Mouse (Mus musculus) embryonic facial prominence, embryonic 14.5 days (tissue): ENCODE results near the gene Msl1. TPM values are rescaled to one million over a fixed set of nuclear protein-coding genes. Genes with fewer than 3 reads are reported as not detected.

Source experiments
- ATAC-seq: fragments of 200-750 bp; cut with Nextera tagmentation; 2 replicates; pipeline ENCODE4 v1.8.0; 2017; ENCODE audit warnings: low read depth, moderate number of reproducible peaks, moderate TSS enrichment
- DNase-seq: peaks from one replicate; pipeline ENCODE4 v3.0.0-alpha.2; 2015; ENCODE audit warnings: low spot score
- H3K27ac ChIP-seq: fragments of 300-500 bp; sonication (generic); replicated peaks from 2 replicates; pipeline ENCODE4 v1.5.1; 2014; ENCODE audit warnings: low read depth, mild to moderate bottlenecking, low read length, moderate library complexity
- H3K27me3 ChIP-seq: fragments of 300-500 bp; sonication (generic); replicated peaks from 2 replicates; pipeline ENCODE4 v1.6.1; 2014; ENCODE audit warnings: low read length; ENCODE audit not compliant: control insufficient read depth, insufficient read depth
- H3K36me3 ChIP-seq: fragments of 300-500 bp; sonication (generic); 2 replicates; pipeline ENCODE4 v1.6.1; 2014; ENCODE audit warnings: low read length, mixed read lengths; ENCODE audit not compliant: control insufficient read depth, insufficient read depth
- H3K4me1 ChIP-seq: fragments of 300-500 bp; sonication (generic); 2 replicates; pipeline ENCODE4 v1.6.1; 2014; ENCODE audit warnings: antibody characterized with exemption, low read length; ENCODE audit not compliant: control insufficient read depth, insufficient read depth
- H3K4me2 ChIP-seq: fragments of 300-500 bp; sonication (generic); 2 replicates; pipeline ENCODE4 v1.6.1; 2014; ENCODE audit warnings: low read depth, mild to moderate bottlenecking, low read length, moderate library complexity, mixed read lengths
- H3K4me3 ChIP-seq: fragments of 300-500 bp; sonication (generic); 2 replicates; pipeline ENCODE4 v1.5.1; 2014; ENCODE audit warnings: low read depth, mild to moderate bottlenecking, low read length
- H3K9ac ChIP-seq: fragments of 300-500 bp; sonication (generic); 2 replicates; pipeline ENCODE4 v1.6.1; 2014; ENCODE audit warnings: low read depth, mild to moderate bottlenecking, low read length, moderate library complexity, mixed read lengths
- H3K9me3 ChIP-seq: fragments of 300-500 bp; sonication (generic); 2 replicates; pipeline ENCODE4 v1.6.1; 2016; ENCODE audit warnings: low read length; ENCODE audit not compliant: control insufficient read depth
- WGBS: fragments of 180-500 bp; shearing (Covaris S2); extraction: QIAGEN DNeasy Blood & Tissue Kit; methylation state at CpG from one replicate; pipeline ENCODE4 v1.1.7; 2014; 5-methylcytosine and 5-hydroxymethylcytosine counted together
- polyA plus RNA-seq: library from polyadenylated mRNA; unstranded; fragments of >200 nt; fragmentation: Nextera tagmentation; extraction: Ambion mirVana; gene quantifications from 2 replicates; pipeline ENCODE4 v1.2.1, GENCODE M21; 2014

The Msl1 gene
- polyA plus RNA-seq, 1 experiment from 2014 or later, result 18.1 TPM

DNA sequence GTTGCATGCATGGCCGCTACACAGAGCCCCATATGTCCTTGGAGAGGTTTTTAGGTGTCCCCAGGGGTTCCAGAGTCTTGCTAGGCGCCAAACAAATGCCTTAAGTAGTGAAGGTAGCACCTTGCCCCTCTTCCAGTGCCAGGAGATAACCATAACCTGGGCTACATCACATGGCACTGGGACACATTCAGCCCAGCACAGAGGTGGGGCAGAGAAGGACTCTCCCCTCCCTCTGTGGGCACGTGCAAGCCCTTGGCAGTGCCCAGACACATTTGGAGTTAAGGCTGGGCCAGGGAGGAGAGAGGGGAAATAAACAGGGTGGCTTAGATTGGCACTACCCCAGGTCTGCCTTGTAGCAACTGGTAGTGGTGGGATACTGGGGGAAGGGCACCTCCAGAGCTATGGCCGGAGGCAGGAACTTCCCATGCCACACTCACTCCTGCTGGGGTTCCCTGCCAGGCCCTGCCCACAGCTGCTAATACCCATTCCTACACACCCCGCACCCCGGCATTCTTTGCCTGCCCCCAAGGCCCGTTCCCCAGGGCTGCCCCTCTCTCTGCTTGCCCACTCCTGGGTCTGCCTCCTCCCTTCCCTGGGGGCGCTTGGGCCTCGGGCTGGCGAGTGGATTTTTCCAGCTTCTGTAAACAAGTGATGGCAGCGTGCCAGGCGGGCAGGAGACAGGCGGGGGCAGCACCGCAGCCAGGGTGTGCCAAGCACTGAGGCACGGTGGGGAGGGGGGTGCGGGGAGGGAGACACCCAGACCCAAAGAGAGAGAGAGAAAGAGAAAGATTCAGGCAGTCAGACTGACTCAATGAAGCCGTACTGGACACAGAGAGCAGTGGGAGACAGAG, 44.7 kb upstream of the Msl1 start:
- WGBS, result 27% methylated on average over 15 of the region's 17 CpGs
- peak overlapping the region; percentile 46 for H3K4me2 ChIP-seq
- peaks cover 67% of the 10 kb centered on the region for H3K4me1 ChIP-seq
- ATAC-seq (peak; percentile 45), DNase-seq (peak; percentile 85)
- H3K4me3 ChIP-seq, result peak overlapping the region; percentile 7; the same call in 1 of the 2 replicates
- no peaks in the 10 kb centered on the region for H3K27me3 ChIP-seq
- H3K36me3 ChIP-seq, result peaks cover 13% of the 10 kb centered on the region; the same call in 1 of the 2 replicates
- no peaks in the 10 kb centered on the region for H3K9me3 ChIP-seq
- peak overlapping the region; percentile 92 for H3K27ac ChIP-seq
- peak overlapping the region; percentile 30 for H3K9ac ChIP-seq

DNA sequence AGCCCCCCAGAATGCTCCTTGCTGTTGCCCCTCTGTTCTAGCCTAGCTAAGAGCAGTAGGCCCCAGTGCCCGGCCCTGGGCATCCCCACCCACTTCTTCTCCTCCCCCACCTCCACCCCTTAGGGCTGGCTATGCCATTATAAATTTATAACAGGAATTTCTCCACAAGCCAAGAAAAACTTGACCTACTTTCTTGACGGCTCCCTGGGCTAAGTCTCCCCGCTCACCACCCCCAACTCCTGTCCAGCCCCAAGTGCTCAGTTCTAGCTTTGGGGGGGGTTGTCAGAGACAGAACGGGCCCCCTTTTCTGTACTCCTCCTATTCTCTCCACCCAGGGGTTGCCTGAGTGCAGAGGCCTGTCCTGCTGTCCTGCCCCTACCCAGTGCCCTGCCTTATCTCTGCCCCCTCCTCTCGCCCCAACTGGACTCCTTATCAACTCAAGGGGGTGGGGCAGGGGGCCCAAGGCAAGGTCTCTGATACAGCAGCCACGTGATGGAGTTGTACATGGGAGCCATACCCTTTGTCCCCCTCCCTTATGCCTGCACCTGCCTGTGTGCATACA, 44.0 kb upstream of the Msl1 start:
- ATAC-seq, result peak; percentile 7; the same call in 1 of the 2 replicates
- Histone ChIP-seq H3K4me2 (peak overlapping the region; percentile 46), H3K9ac (peak overlapping the region; percentile 30), H3K4me3 (peak overlapping the region; percentile 7; the same call in 1 of the 2 replicates), H3K9me3 (no peaks in the 10 kb centered on the region), H3K4me1 (peaks cover 62% of the 10 kb centered on the region), H3K36me3 (peaks cover 20% of the 10 kb centered on the region), H3K27ac (peak overlapping the region; percentile 92), H3K27me3 (no peaks in the 10 kb centered on the region)
- no peak for DNase-seq
- 20% methylated on average over 6 of the region's 6 CpGs for WGBS

DNA sequence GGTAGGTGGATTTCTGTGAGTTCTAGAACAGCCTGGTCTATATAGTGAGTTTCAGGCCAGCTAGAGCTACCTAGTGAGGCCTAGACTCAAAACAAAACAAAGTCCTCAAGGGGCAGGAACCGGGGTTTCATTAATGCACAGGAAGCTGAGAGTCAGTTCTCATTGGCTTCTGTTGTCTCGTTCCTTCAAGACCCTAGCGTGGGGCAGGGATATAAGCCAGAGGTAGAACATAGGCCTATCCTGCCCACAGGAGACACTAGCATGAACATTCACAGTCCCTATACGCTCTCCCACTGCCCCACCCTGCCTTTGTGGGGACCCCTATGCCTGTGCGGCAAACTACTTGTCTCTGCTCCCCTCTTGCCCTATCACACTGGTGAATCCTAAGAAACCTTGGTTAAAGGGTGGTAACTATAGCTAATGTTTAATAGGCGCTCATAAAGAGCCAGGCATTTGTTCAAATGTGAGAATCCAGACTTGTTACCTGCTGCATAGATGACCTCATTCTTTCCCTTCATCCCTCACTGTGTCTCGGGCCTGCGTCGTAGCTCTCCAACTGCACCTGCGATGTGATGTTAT, 42.7 kb upstream of the Msl1 start:
- ATAC-seq (no peak), DNase-seq (no peak)
- Histone ChIP-seq H3K36me3 (peaks cover 31% of the 10 kb centered on the region), H3K9ac (no peak overlapping the region), H3K4me3 (no peak overlapping the region), H3K9me3 (no peaks in the 10 kb centered on the region), H3K4me1 (peaks cover 52% of the 10 kb centered on the region), H3K27ac (no peak overlapping the region), H3K27me3 (no peaks in the 10 kb centered on the region), H3K4me2 (no peak overlapping the region)
- WGBS, result 84% methylated on average over 10 of the region's 10 CpGs

DNA sequence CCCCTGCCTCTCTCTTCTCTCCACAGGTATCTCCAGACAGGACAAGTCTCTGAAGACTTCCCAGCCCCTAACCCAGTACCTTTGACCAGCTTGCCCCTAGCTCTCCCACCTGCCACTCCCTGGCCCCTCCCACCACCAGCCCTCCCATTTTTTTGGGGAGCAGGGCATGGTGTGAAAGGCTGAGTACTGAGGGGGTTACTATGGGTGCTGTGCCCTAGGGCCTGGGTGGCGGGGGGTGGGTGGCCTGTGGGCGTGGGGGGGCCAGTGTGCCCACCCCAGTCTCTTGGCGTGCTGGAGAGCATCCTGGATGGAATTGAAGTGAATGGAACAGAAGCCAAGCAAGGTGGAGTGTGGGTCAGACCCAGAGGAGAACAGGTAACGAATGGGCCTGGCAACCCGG, 42.1 kb upstream of the Msl1 start:
- peaks cover 34% of the 10 kb centered on the region for H3K36me3 ChIP-seq
- no peak overlapping the region for H3K4me2 ChIP-seq
- WGBS, result 90% methylated on average over 5 of the region's 5 CpGs
- H3K9me3 ChIP-seq, result no peaks in the 10 kb centered on the region
- H3K4me3 ChIP-seq, result no peak overlapping the region
- no peak for DNase-seq
- peaks cover 46% of the 10 kb centered on the region for H3K4me1 ChIP-seq
- no peak overlapping the region for H3K27ac ChIP-seq
- H3K27me3 ChIP-seq, result no peaks in the 10 kb centered on the region
- no peak for ATAC-seq
- H3K9ac ChIP-seq, result no peak overlapping the region

DNA sequence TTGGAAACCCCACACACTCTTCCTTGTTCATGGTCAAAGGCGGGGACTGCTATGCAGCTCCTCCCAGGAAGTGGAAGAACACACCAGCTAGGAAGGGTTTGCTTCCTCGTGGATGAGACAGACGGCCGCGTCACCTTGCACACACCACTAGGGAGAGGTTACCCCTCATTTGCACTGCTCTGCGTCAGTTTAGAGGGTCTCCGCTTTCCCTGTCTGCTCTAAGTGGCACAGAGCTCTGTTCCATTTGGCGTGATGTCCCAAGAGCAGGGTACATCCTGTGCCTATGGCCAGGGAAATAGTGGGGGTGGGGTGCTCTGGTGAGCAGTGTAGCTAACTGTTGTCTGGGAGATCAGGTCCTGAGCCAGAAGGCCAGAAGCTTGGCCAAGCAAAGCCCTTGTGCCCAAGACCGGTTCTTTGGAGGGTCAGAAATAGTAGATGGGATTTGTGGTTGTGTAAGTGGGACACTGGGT, 41.1 kb upstream of the Msl1 start:
- DNase-seq, result no peak
- 70% methylated on average over 9 of the region's 9 CpGs for WGBS
- Histone ChIP-seq H3K4me3 (no peak overlapping the region), H3K9me3 (no peaks in the 10 kb centered on the region), H3K9ac (peak overlapping the region; percentile 3; the same call in 1 of the 2 replicates), H3K36me3 (peaks cover 40% of the 10 kb centered on the region), H3K27ac (0 out of 2 replicates have a peak overlapping the region, but pooled peaks have one; percentile 33), H3K4me1 (peaks cover 36% of the 10 kb centered on the region), H3K4me2 (no peak overlapping the region), H3K27me3 (no peaks in the 10 kb centered on the region)
- ATAC-seq, result no peak

DNA sequence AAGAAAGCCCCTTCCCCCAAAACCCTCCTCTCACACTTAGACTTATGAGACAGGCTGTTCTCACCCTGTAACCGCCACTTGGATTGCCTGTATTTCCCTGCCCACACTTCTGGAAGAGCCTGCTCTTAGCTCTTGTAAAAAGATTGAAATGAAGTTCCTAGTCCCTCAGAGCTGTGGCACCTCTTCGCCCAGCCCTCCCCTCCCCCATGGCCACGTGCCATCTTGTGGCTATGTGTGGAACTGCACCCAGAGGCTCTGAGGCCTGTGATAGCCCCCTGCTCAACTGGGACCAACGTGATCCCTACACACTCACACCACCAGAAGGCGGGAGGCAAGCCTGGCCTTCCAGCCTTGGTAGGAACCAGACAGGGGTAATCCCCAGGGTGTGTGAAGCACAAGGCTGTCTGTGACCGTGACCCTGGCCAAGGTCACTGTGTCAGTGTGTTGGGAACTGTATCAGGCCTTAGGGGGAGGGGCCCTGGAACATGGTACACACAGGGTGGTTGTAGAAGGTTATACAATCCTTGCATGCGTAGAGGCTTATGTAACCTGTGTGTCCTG, 40.6 kb upstream of the Msl1 start:
- H3K9ac ChIP-seq, result 0 out of 2 replicates have a peak overlapping the region, but pooled peaks have one; percentile 3
- H3K27me3 ChIP-seq, result no peaks in the 10 kb centered on the region
- no peak overlapping the region for H3K4me3 ChIP-seq
- H3K27ac ChIP-seq, result 0 out of 2 replicates have a peak overlapping the region, but pooled peaks have one; percentile 33
- no peak overlapping the region for H3K4me2 ChIP-seq
- ATAC-seq, result 0 out of 2 replicates have a peak, but pooled peaks have one; percentile 32
- peak; percentile 56 for DNase-seq
- H3K4me1 ChIP-seq, result peaks cover 31% of the 10 kb centered on the region
- 24% methylated on average over 7 of the region's 7 CpGs for WGBS
- peaks cover 40% of the 10 kb centered on the region for H3K36me3 ChIP-seq
- H3K9me3 ChIP-seq, result no peaks in the 10 kb centered on the region

DNA sequence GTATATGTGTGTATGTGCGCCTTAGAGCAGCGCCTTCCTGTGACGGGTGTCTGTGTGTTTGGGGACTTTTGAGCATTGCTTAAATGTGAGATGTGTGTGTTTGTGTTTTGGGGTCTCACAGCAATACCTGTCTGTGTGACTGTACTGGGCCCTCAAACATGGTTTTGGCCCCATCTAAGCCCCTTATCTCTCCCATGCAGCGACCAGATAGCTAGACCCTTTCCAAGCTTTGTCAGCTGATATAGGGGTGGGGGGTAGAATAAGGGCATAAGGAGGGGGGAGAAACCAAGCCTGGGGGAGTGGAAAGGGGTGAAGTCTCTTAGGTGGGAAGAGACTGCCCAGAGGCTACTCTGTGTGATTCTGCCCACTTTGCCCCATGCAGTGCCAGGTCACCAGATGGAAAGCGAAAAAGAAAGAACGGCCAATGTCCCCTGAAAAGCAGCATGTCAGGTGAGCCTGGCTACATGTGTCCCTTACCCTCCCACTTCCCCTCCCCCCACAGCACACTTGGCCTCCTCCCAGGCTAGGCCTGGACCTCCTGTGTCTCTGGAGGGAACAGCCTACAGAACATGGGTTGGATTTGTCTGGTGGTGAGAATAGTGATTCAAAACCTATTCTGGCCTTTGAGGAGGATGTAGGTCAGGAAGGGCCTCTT, 39.5 kb upstream of the Msl1 start:
- Histone ChIP-seq H3K36me3 (peaks cover 47% of the 10 kb centered on the region), H3K4me2 (no peak overlapping the region), H3K9me3 (no peaks in the 10 kb centered on the region)

DNA sequence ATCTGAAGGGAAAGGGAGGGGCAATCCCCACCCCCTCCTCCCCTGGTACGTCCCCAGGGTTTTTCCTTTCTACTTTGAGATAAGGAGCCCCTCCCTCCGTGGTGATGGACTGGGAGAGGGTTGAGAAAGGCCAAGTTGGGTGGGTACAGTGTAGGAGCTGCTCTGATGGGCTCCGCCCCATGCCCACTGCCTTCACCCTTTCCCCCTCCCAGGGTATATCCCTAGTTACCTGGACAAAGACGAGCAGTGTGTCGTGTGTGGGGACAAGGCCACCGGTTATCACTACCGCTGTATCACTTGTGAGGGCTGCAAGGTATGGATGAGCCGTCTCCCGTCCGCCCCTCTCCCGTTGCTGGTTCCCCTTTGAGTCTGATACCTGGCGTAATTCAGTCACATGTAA, 38.6 kb upstream of the Msl1 start:
- ATAC-seq (no peak), DNase-seq (no peak)
- Histone ChIP-seq H3K27me3 (no peaks in the 10 kb centered on the region), H3K4me1 (peaks cover 11% of the 10 kb centered on the region), H3K27ac (no peak overlapping the region), H3K4me3 (no peak overlapping the region), H3K9me3 (no peaks in the 10 kb centered on the region), H3K9ac (no peak overlapping the region), H3K36me3 (peaks cover 54% of the 10 kb centered on the region), H3K4me2 (no peak overlapping the region)
- WGBS, result 82% methylated on average over 12 of the region's 12 CpGs

More for the DNA sequence above, 39.5 kb upstream of the Msl1 start:
- Histone ChIP-seq H3K4me3 (no peak overlapping the region), H3K27me3 (no peaks in the 10 kb centered on the region), H3K4me1 (peaks cover 20% of the 10 kb centered on the region), H3K9ac (no peak overlapping the region), H3K27ac (no peak overlapping the region)
- DNase-seq (no peak), ATAC-seq (no peak)
- 89% methylated on average over 6 of the region's 6 CpGs for WGBS
